Comparison of ENCODE assay signal across 23 mouse cellular contexts in the genomic region with DNA sequence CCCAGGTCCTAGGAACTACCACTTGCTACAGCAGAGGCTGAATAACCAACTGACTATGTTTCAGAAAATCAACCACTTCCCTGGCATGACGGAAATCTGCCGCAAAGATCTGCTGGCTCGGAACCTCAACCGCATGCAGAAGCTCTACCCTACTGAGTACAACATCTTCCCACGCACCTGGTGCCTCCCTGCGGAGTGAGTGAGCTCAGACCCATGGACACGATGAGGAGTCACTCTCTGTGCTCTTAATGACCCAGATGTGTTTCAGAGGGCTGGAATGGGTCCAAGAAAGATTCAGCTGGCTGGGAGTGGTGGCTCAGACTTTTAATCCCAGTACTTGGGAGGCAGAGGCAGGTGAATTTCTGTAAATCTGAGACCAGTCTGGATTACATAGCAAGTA. TPM values are rescaled to one million over a fixed set of nuclear protein-coding genes. Genes with fewer than 3 reads are reported as not detected.
A peak's percentile ranks its signal among the peaks of the same experiment; 100 is the strongest.
DNase-seq lines count a peak whose midpoint lies in the region; ATAC-seq lines count a peak whose summit lies in the region.
"Had no signal": no experiment of that assay in that cellular context is flagged by ENCODE, and none has a peak within 500 bp of the region (broad histone marks: within the 10 kb centered on the region; RNA-seq: fewer than 3 reads in every experiment).

No protein-coding gene starts in this region.

- DNase-seq in 3T3-L1 (ENCODE audit: low read depth, low spot score) (peak; percentile 9), MN1 (ENCODE audit: low spot score) (peak; percentile 47)
- peak; percentile 39 for DNase-seq in CD4-positive helper T cell, adult 2 months (ENCODE audit: low read depth, low spot score)
- DNase-seq in urinary bladder, postnatal 25 days (ENCODE audit: low spot score), result no peak
- DNase-seq: adrenal gland, adult 2 months; adrenal gland, postnatal 10 days; adrenal gland, postnatal 25 days; B cell, adult 2 months; cerebellum, adult 11 months; cerebellum, adult 18-20 months; cerebellum, adult 8-10 months; cerebellum, adult 9-11 months; cerebellum, postnatal 14 days; cerebellum, postnatal 36 days; embryo, embryonic 11 days had no signal

- no peak overlapping the region for H3K9ac ChIP-seq in intestine, embryonic 16.5 days (ENCODE audit: low read depth, low read length)
- H3K9ac ChIP-seq: embryonic facial prominence, embryonic 13.5 days; embryonic facial prominence, embryonic 15.5 days; forebrain, embryonic 12.5 days had no signal

- H3K27ac ChIP-seq in intestine, embryonic 16.5 days (ENCODE audit: low read length), result no peak overlapping the region
- H3K27ac ChIP-seq: embryonic facial prominence, embryonic 13.5 days; embryonic facial prominence, embryonic 15.5 days; forebrain, embryonic 10.5 days; forebrain, embryonic 12.5 days had no signal

- WGBS in intestine, embryonic 16.5 days, result 80% methylated on average over 7 of the region's 7 CpGs

- 0 out of 2 replicates have a peak, but pooled peaks cover 3% of the 10 kb centered on the region for H3K4me1 ChIP-seq in intestine, embryonic 16.5 days (ENCODE audit: control insufficient read depth, insufficient read depth, low read length)
- H3K4me1 ChIP-seq: embryonic facial prominence, embryonic 13.5 days; embryonic facial prominence, embryonic 15.5 days; forebrain, embryonic 12.5 days had no signal

- H3K27me3 ChIP-seq in intestine, embryonic 16.5 days (replicated peaks; ENCODE audit: control insufficient read depth, insufficient read depth, low read length), result no peaks in the 10 kb centered on the region

- H3K9me3 ChIP-seq in intestine, embryonic 16.5 days (ENCODE audit: control insufficient read depth, low read length), result no peaks in the 10 kb centered on the region
- H3K9me3 ChIP-seq: embryonic facial prominence, embryonic 13.5 days; embryonic facial prominence, embryonic 15.5 days; forebrain, embryonic 10.5 days; forebrain, embryonic 12.5 days had no signal

- no peak for ATAC-seq in intestine, embryonic 16.5 days
- ATAC-seq: forebrain, embryonic 14.5 days; forebrain, embryonic 16.5 days had no signal

- H3K36me3 ChIP-seq in intestine, embryonic 16.5 days (ENCODE audit: control insufficient read depth, insufficient read depth, low read length), result no peaks in the 10 kb centered on the region
- H3K36me3 ChIP-seq: embryonic facial prominence, embryonic 13.5 days; embryonic facial prominence, embryonic 15.5 days; forebrain, embryonic 10.5 days; forebrain, embryonic 12.5 days had no signal

- no peak overlapping the region for H3K4me2 ChIP-seq in intestine, embryonic 16.5 days (ENCODE audit: low read depth, low read length)
- H3K4me2 ChIP-seq: embryonic facial prominence, embryonic 13.5 days; embryonic facial prominence, embryonic 15.5 days; forebrain, embryonic 12.5 days had no signal

- no peak overlapping the region for H3K4me3 ChIP-seq in intestine, embryonic 16.5 days (ENCODE audit: low read length)
- H3K4me3 ChIP-seq: embryonic facial prominence, embryonic 13.5 days; embryonic facial prominence, embryonic 15.5 days; erythroblast, embryonic 14.5 days; forebrain, embryonic 10.5 days; forebrain, embryonic 12.5 days had no signal

RNA-seq across cellular contexts. Expression of gene Ttll13, which starts 6.3 kb away (rescaled TPM):
- polyA plus RNA-seq in intestine, embryonic 16.5 days (2015; fragmentation: Nextera tagmentation; extraction: Ambion mirVana), result 0.56 and 0.69 TPM in 2 replicates

RNA-seq across cellular contexts. Expression of gene Ngrn, which starts 8.6 kb away (rescaled TPM):
- polyA plus RNA-seq in intestine, embryonic 16.5 days (2015; fragmentation: Nextera tagmentation; extraction: Ambion mirVana), result 52.0 and 57.8 TPM in 2 replicates

RNA-seq across cellular contexts. Expression of gene Vps33b, which starts 17.0 kb away (rescaled TPM):
- 15.9 and 16.1 TPM in 2 replicates for polyA plus RNA-seq in intestine, embryonic 16.5 days (2015; fragmentation: Nextera tagmentation; extraction: Ambion mirVana)

RNA-seq across cellular contexts. Expression of gene Gdpgp1, which starts 19.8 kb away (rescaled TPM):
- 7.6 and 8.1 TPM in 2 replicates for polyA plus RNA-seq in intestine, embryonic 16.5 days (2015; fragmentation: Nextera tagmentation; extraction: Ambion mirVana)

RNA-seq across cellular contexts. Expression of gene Cib1, which starts 19.8 kb away (rescaled TPM):
- polyA plus RNA-seq in intestine, embryonic 16.5 days (2015; fragmentation: Nextera tagmentation; extraction: Ambion mirVana), result 285 and 306 TPM in 2 replicates
